Mouse (Mus musculus): Measurements from ENCODE around the gene Ptprm.

DNA sequence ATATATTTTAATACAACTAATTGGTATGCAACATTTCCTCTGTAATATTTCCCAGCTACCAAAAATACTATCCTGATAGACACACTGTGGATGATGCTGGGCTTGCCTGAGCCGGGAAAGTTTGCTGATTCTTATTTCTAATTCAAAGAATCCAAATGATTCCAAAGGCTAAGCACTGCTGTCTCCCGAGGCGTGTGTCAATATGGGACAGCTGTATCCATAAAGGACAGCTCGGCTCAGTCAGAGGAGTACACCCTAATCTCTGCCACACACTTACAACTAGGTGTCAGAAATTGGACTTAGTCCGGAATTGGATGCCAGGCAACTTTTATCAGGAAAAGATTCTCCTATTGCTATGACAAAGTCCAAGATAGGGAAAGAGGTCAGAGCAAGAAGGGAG lies 290.6 kb downstream of the Ptprm start:
- TF ChIP-seq CTCF (IDR thresholded peaks at IDR 0.05; ENCODE audit: borderline replicate concordance, control insufficient read depth, extremely low read depth, insufficient read depth, low read length, poor library complexity), result no peak
- TF ChIP-seq POLR2A (IDR thresholded peaks at IDR 0.05; ENCODE audit: control insufficient read depth, extremely low read depth, insufficient read depth, low read length, poor library complexity), result no peak

All from thymus, adult 2 months (tissue).